Mouse (Mus musculus) MEL (cell line): ENCODE measurements around the gene Paqr9. TPM values are rescaled to one million over a fixed set of nuclear protein-coding genes. Genes with fewer than 3 reads are reported as not detected.
A peak's percentile ranks its signal among the peaks of the same experiment; 100 is the strongest.

Experiments used
- DNase-seq: peaks from one replicate; pipeline ENCODE4 v3.0.0; 2011; ENCODE audit warnings: low read depth, low spot score
- H3K27ac ChIP-seq: 2 replicates; pipeline ENCODE4 v1.5.1; 2012; ENCODE audit warnings: low read depth, mild to moderate bottlenecking, control low read depth, low read length, moderate library complexity; ENCODE audit not compliant: control insufficient read depth
- H3K27me3 ChIP-seq, 2 experiments: fragments of 150-350 bp in 1 of 2; sonication (generic) in 1 of 2; 2 replicates each; pipeline ENCODE4 v1.6.1; 2012; ENCODE audit warnings: low read length in 2 of 2, mild to moderate bottlenecking in 2 of 2, improper control_type of control experiment in 1 of 2, moderate library complexity in 1 of 2; ENCODE audit not compliant: insufficient read depth in 2 of 2, control insufficient read depth in 1 of 2
- H3K36me3 ChIP-seq, 2 experiments: 2 replicates each; pipeline ENCODE4 v1.6.1; 2012 to 2014; ENCODE audit warnings: low read length in 2 of 2, improper control_type of control experiment in 1 of 2, inconsistent platforms in 1 of 2, mild to moderate bottlenecking in 1 of 2; ENCODE audit not compliant: insufficient read depth in 2 of 2, control insufficient read depth in 1 of 2
- H3K4me1 ChIP-seq, 2 experiments: fragments of 150-350 bp in 1 of 2; sonication (generic) in 1 of 2; 2 replicates each; pipeline ENCODE4 v1.6.1; 2012; ENCODE audit warnings: low read length in 2 of 2, improper control_type of control experiment in 1 of 2, mild to moderate bottlenecking in 1 of 2; ENCODE audit not compliant: insufficient read depth in 2 of 2, control insufficient read depth in 1 of 2
- H3K4me3 ChIP-seq, 2 experiments: fragments of 150-350 bp in 1 of 2; sonication (generic) in 1 of 2; 2 replicates each; pipeline ENCODE4 v1.5.1; 2012; ENCODE audit warnings: low read depth in 2 of 2, low read length in 2 of 2, mild to moderate bottlenecking in 2 of 2, moderate library complexity in 2 of 2, control low read depth in 1 of 2, improper control_type of control experiment in 1 of 2; ENCODE audit not compliant: control insufficient read depth in 1 of 2, insufficient read depth in 1 of 2
- H3K79me2 ChIP-seq: 2 replicates; pipeline ENCODE4 v1.6.1; 2012; ENCODE audit warnings: mild to moderate bottlenecking, low read length, moderate library complexity; ENCODE audit not compliant: control insufficient read depth, poor library complexity, insufficient read depth
- H3K9ac ChIP-seq: 2 replicates; pipeline ENCODE4 v1.6.1; 2012; ENCODE audit warnings: low read depth, mild to moderate bottlenecking, control low read depth, low read length, moderate library complexity; ENCODE audit not compliant: control insufficient read depth, poor library complexity, severe bottlenecking
- H3K9me3 ChIP-seq: fragments of 150-350 bp; sonication (generic); replicated peaks from 2 replicates; pipeline ENCODE4 v1.6.1; 2012; ENCODE audit warnings: mild to moderate bottlenecking, low read length, improper control_type of control experiment, moderate library complexity; ENCODE audit not compliant: insufficient read depth
- BHLHE40 ChIP-seq: IDR thresholded peaks from 2 replicates; pipeline ENCODE4 v1.6.1; 2012; ENCODE audit warnings: low read depth, mild to moderate bottlenecking, inconsistent platforms, low read length, improper control_type of control experiment, borderline replicate concordance
- CHD2 ChIP-seq: IDR thresholded peaks from 2 replicates; pipeline ENCODE4 v1.6.1; 2011; ENCODE audit warnings: low read length, improper control_type of control experiment
- E2F4 ChIP-seq: IDR thresholded peaks from 2 replicates; pipeline ENCODE4 v1.6.1; 2011; ENCODE audit warnings: low read depth, low read length, improper control_type of control experiment, borderline replicate concordance
- ELF1 ChIP-seq: IDR thresholded peaks from 2 replicates; pipeline ENCODE4 v1.6.1; 2014; ENCODE audit warnings: low read depth, mild to moderate bottlenecking, inconsistent platforms, low read length, improper control_type of control experiment, moderate library complexity
- GABPA ChIP-seq: IDR thresholded peaks from 2 replicates; pipeline ENCODE4 v1.6.1; 2012; ENCODE audit warnings: low read depth, mild to moderate bottlenecking, inconsistent platforms, low read length, improper control_type of control experiment, moderate library complexity
- GATA1 ChIP-seq: IDR thresholded peaks from 2 replicates; pipeline ENCODE4 v1.6.1; 2011; ENCODE audit warnings: low read depth, low read length, improper control_type of control experiment
- HCFC1 ChIP-seq: IDR thresholded peaks from 2 replicates; pipeline ENCODE4 v1.6.1; 2012; ENCODE audit warnings: low read depth, mild to moderate bottlenecking, inconsistent platforms, low read length, improper control_type of control experiment, moderate library complexity
- KAT2A ChIP-seq: conservative IDR thresholded peaks from 2 replicates; pipeline ENCODE4 v1.6.1; 2012; ENCODE audit warnings: low read depth, low read length, improper control_type of control experiment, inconsistent platforms
- MAZ ChIP-seq: IDR thresholded peaks from 2 replicates; pipeline ENCODE4 v1.6.1; 2012; ENCODE audit warnings: low read depth, mild to moderate bottlenecking, inconsistent platforms, low read length, improper control_type of control experiment
- MEF2A ChIP-seq: IDR thresholded peaks from 2 replicates; pipeline ENCODE4 v1.6.1; 2014; ENCODE audit warnings: low read depth, mild to moderate bottlenecking, inconsistent platforms, low read length, improper control_type of control experiment; ENCODE audit not compliant: poor library complexity, insufficient replicate concordance, severe bottlenecking; ENCODE audit errors: extremely low read depth
- MXI1 ChIP-seq: IDR thresholded peaks from 2 replicates; pipeline ENCODE4 v1.6.1; 2011; ENCODE audit warnings: mild to moderate bottlenecking, low read depth, low read length, improper control_type of control experiment
- MYB ChIP-seq: IDR thresholded peaks from 2 replicates; pipeline ENCODE4 v1.6.1; 2011; ENCODE audit warnings: mild to moderate bottlenecking, low read depth, low read length, improper control_type of control experiment
- POLR2A ChIP-seq, 2 experiments: IDR thresholded peaks; 2 replicates each; pipeline ENCODE4 v1.6.1; 2011 to 2012; ENCODE audit warnings: low read length in 2 of 2, mild to moderate bottlenecking in 2 of 2, control low read depth in 1 of 2, improper control_type of control experiment in 1 of 2, low read depth in 1 of 2, moderate library complexity in 1 of 2; ENCODE audit not compliant: control insufficient read depth in 1 of 2, insufficient read depth in 1 of 2, poor library complexity in 1 of 2
- TAL1 ChIP-seq: IDR thresholded peaks from 2 replicates; pipeline ENCODE4 v1.6.1; 2012; ENCODE audit warnings: mild to moderate bottlenecking, inconsistent platforms, low read length, moderate library complexity, mixed read lengths
- TBP ChIP-seq: IDR thresholded peaks from 2 replicates; pipeline ENCODE4 v1.8.0; 2011; ENCODE audit warnings: low read depth, low read length, improper control_type of control experiment
- TCF12 ChIP-seq: IDR thresholded peaks from 2 replicates; pipeline ENCODE4 v1.6.1; 2014; ENCODE audit warnings: low read depth, mild to moderate bottlenecking, inconsistent platforms, low read length, improper control_type of control experiment, moderate library complexity
- UBTF ChIP-seq: IDR thresholded peaks from 2 replicates; pipeline ENCODE4 v1.6.1; 2012; ENCODE audit warnings: low read depth, mild to moderate bottlenecking, inconsistent platforms, low read length, improper control_type of control experiment, moderate library complexity, borderline replicate concordance; ENCODE audit not compliant: insufficient read depth
- USF1 ChIP-seq: IDR thresholded peaks from 2 replicates; pipeline ENCODE4 v1.6.1; 2014; ENCODE audit warnings: low read depth, mild to moderate bottlenecking, inconsistent platforms, low read length, improper control_type of control experiment, moderate library complexity
- USF2 ChIP-seq, 2 experiments: IDR thresholded peaks; 2 replicates each; pipeline ENCODE4 v1.6.1; 2011 to 2012; ENCODE audit warnings: improper control_type of control experiment in 2 of 2, low read length in 2 of 2, borderline replicate concordance in 1 of 2, inconsistent platforms in 1 of 2, low read depth in 1 of 2, mild to moderate bottlenecking in 1 of 2; ENCODE audit not compliant: insufficient read depth in 1 of 2
- ZC3H11A ChIP-seq: IDR thresholded peaks from 2 replicates; pipeline ENCODE4 v1.6.1; 2012; ENCODE audit warnings: low read depth, mild to moderate bottlenecking, inconsistent platforms, low read length, improper control_type of control experiment
- polyA plus RNA-seq, 2 experiments: library from polyadenylated mRNA; stranded (reverse) in 1 of 2; unstranded in 1 of 2; fragments of >175 nt in 1 of 2; fragments of >200 nt in 1 of 2; gene quantifications; 2 replicates each; pipeline versions ENCODE4 v1.2.1 to v1.2.4; 2012; ENCODE audit warnings: low replicate concordance in 2 of 2, low read depth in 1 of 2; ENCODE audit not compliant: insufficient read length in 2 of 2, insufficient read depth in 1 of 2, missing spikeins in 1 of 2
- total RNA-seq: library from RNA; depleted of rRNA; stranded (reverse); fragments of 300-350 nt; gene quantifications from 2 replicates; pipeline ENCODE4 v1.2.3, GENCODE M21; 2012

Paqr9 gene
- total and polyA plus RNA-seq, 3 experiments = 18.0 to 46.0 (median 24.8) TPM

GRCm38 (mm10) chr9:95556067-95556512 lies 3.4 kb upstream of the Paqr9 start (continued):
- TF ChIP-seq TCF12 = peak; percentile 74; the same call in 1 of the 2 replicates
- no peak for TF ChIP-seq ZC3H11A
- TF ChIP-seq E2F4 = no peak
- no peak for TF ChIP-seq USF2 (IDR thresholded peaks at IDR 0.05; ENCODE audit: borderline replicate concordance in 1 of 2, insufficient read depth in 1 of 2, low read depth in 1 of 2, low read length in 2 of 2)

- TF ChIP-seq BHLHE40 = no peak
- TF ChIP-seq UBTF = no peak
- no peak for TF ChIP-seq MEF2A
- TF ChIP-seq MAZ = no peak
- TF ChIP-seq HCFC1 = no peak
- no peak for TF ChIP-seq TAL1
- no peak for TF ChIP-seq CHD2
- no peak for TF ChIP-seq MYB
- no peak for TF ChIP-seq KAT2A
- H3K9ac ChIP-seq = no peak overlapping the region
- H3K79me2 ChIP-seq = peaks cover 41% of the 10 kb centered on the region
- no peaks in the 10 kb centered on the region for H3K9me3 ChIP-seq
- peak overlapping the region; percentile 99; the same call in 1 of the 2 replicates for H3K27ac ChIP-seq
- no peak overlapping the region for H3K4me3 ChIP-seq
- DNase-seq = no peak
- H3K27me3 ChIP-seq = no peaks in the 10 kb centered on the region
- H3K36me3 ChIP-seq = peaks cover 0 to 54% of the 10 kb centered on the region in 2 experiments; a peak in 3 of 4 replicates
- peaks cover 23 to 48% of the 10 kb centered on the region in 2 experiments for H3K4me1 ChIP-seq
Observed at GRCm38 (mm10) chr9:95557722-95558121, 1.7 kb upstream of the Paqr9 start.

DNA sequence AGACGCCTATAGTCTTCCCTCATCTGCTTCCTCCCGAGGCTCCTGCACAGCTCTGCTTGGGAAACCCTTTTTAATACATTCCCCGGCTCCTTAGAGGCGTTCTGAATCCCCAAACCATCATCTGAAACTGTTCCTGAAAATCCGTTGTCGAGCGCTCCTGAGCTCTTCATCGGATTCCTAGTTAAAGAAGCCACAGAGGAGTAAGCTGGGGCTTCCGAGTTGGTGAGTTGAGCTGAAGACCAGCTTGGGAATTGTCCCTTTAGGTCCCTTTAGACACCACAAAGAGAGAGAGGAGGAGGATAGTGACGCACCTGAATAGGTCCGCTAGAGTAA lies 765 bp upstream of the Paqr9 start:
- no peak for DNase-seq
- H3K27me3 ChIP-seq = no peaks in the 10 kb centered on the region
- H3K27ac ChIP-seq = 0 out of 2 replicates have a peak overlapping the region, but pooled peaks have one; percentile 1
- H3K4me1 ChIP-seq = peaks cover 19 to 44% of the 10 kb centered on the region in 2 experiments
- H3K79me2 ChIP-seq = peaks cover 49% of the 10 kb centered on the region
- peak overlapping the region in 1 of 2 experiments; percentile 51; a peak in 2 of 4 replicates for H3K4me3 ChIP-seq
- H3K9me3 ChIP-seq = no peaks in the 10 kb centered on the region
- peaks cover 2 to 57% of the 10 kb centered on the region in 2 experiments; a peak in 3 of 4 replicates for H3K36me3 ChIP-seq
- peak overlapping the region; percentile 71 for H3K9ac ChIP-seq
- TF ChIP-seq MXI1 (no peak), GATA1 (no peak), ELF1 (no peak), E2F4 (no peak), TBP (no peak), GABPA (no peak), POLR2A (IDR thresholded peaks at IDR 0.05; ENCODE audit: control insufficient read depth in 1 of 2, insufficient read depth in 1 of 2, low read depth in 1 of 2, low read length in 2 of 2, poor library complexity in 1 of 2) (no peak), USF1 (no peak)
- TF ChIP-seq, all 39 proteins: peak for 0
